Mouse (Mus musculus) Muller cell, postnatal 12 days (primary cell): ENCODE data around the gene Nudt9.

Experiments
- DNase-seq: peaks from one replicate; pipeline ENCODE4 v3.0.0-alpha.2; 2015; ENCODE audit errors: inconsistent ontology term

The Nudt9 gene

DNA sequence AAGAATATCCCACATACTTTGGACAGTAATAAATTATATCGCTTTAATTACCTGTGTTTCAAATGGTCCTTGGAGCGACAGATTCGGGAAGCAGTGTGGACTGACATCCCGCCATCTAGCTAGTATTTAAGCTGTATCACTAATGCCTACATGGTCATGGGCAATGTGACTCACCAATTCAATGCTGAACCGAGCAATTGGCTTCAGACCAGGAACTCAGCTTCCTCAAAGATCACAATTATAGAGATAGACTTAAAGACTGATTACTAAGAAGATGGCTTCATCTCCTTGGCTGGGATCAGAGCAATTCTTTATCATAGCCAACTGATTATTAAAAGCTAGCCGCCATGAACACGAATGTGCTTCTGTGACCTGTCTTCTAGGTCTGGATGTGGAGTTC is 31.4 kb downstream of the Nudt9 start, which contains the start of gene Gm17660:
TSS of gene Gm17660 (minus strand) at position 101 of the 400 bp plus-strand sequence.
- DNase-seq: no peak

DNA sequence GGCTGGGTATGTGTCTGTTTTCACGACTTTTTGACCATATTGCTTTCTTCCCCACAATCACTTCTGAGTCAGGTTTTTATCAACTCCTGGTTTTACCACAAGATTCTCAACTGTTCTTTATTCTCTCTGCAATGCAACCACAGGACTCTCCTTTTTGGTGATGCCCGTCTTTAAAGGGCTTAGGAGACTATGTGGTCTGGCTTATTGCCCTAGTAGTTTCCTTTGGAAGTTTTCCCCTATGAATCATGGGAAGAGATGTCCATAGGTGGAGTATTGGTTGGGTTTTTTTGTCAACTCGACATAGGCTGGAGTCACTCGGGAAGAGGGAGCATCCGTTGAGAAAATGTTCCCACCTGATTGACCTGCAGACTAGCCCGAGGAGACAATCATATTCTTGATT is 34.6 kb downstream of the Nudt9 start:
- no peak for DNase-seq

DNA sequence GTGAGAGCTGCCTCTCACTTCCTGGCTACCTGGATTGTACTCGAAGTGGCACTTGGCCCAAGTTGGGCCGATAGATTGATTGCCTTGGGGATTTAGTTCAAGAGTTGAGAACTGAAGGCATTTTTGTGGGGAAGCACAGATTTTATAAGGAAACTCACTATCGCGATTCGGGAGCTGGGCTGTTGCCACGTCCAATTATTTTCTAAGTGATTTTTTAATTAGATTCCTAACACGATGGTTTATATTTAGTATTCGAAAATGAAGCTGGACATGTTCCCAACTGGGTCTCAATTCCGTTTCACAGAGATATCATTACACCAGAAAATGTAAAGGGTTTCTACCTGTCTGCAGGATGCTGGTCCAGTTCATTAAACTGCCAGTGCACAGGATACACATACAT is 39.3 kb downstream of the Nudt9 start:
- DNase-seq: no peak

DNA sequence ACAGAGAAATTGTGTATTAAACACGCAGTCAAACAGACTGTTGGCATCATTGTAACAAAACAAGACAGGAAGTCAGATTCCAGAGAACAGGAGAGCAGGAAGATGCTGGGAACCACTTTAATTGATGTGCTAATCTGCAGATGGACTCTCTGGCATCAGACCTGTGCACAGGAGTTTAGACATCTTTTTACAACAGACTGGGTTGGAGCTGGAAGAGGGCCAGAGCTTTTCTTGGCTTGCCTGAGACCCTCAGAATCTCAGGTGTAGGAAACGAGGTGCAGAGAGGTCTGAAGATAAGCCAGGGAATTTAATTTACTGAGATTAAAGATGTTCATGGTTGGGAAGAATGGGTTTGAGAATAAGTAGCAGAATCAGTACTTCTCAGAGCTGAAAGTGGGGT is 43.6 kb downstream of the Nudt9 start:
- DNase-seq: no peak

DNA sequence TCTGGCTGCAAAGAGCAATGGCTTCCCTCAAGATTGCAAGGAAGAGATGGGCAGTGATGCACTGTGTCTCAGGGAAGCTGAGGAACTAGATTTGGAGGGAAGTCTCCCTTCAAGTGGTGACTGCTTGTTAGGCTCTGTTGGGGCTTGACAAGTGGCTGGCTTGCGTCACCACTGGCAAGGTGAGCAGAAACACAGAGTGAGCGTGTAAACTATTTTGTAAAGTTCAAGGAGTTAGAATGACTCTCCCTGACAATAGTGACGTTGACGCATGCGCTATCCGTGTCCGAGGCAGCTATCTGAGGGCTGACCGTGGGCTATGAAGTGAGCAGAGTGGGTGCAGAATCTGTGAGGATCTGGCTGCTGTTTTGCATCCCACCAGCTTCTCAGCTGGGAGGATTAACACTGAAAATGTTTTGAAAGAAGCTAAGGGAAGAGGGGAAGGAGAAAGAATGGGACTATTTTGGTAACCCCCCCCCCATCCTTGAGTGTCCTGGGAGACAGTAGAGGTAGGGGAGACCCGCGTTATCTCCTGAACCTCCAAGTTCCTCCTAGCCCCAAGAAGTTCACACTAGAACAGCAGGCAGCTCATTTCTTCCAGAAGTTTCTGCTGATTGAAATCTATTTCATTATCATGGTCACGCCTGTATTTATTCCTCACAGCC is 49.4 kb downstream of the Nudt9 start:
- no peak for DNase-seq

DNA sequence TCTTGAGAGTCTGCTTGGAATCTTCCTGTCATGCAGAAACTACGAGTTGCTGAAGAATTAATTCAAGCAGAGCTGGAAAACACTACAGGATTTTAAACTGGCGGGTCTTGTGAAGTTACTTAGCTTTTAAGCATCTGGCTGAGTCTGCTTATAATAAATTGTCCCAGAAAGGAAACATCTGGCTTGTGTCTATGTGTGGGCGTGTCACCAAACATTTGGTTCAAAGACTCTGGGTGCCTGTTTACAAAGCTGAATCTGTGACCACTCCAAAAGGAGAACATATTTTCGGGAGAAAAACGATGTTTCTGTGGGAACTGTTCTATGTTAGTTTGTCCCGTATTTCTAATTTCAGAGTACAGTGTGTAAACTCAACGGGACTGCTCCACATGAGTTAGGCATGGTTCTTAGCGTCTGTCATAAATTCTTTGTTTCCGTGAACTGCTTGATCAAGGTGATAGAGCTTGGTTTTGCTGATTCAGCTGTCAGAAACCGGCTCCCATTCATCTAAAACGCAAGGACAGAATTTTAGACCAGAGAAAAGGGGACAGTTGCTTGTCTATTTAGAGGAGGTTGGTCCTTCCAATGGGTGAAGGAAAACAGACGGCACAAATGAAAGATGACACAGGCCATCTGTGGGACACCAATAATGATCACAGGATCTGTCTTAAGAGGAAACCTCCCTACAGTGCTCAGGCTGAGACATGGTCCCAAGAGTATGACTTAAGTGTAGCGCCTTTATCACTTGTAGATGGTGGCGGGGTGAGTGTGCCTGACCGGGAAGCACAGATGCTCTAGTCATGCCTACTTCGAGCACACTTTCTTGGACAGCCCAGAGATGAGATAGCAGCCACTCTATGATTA is 50.2 kb downstream of the Nudt9 start:
- no peak for DNase-seq

DNA sequence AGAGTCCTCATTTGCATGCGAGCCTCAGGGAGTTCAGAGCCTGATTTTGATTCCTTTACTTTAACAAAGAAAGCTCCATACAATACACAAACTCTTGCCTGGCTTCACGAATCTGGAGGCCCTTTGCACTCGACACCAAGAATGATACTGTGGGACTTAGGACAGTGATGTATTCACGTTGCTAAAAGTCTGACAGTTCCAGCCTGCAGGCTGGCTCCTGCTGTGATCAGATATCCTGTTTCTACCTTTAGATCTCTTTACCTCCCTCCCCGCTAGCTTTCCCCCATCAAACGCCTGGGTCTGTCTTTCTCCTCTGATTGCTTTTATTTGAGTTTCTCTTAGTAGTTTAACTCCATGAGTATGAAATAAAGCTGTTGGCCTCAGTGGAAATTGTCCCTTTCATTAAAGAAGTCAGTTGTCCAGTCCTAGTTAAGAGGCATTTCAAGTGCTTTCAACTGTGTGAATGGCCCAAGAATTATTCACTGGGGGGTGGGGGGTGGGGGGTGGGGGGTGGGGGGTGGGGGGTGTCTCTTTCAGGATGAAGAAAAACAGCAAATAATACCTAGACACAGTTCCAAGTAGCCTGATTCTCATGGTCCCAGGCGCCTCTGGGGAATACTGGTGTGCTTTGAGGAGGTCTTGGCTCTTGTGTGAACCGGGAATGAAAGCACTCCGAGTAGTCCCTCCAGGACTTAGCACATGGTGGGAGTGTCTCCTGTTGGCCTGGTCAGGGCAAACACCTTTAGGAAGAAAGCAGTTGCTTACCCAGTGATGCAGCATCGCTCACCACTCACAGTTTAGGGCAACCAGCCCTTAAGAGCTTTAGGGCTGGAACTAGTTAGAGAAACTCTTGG is 55.8 kb downstream of the Nudt9 start:
- DNase-seq: no peak

DNA sequence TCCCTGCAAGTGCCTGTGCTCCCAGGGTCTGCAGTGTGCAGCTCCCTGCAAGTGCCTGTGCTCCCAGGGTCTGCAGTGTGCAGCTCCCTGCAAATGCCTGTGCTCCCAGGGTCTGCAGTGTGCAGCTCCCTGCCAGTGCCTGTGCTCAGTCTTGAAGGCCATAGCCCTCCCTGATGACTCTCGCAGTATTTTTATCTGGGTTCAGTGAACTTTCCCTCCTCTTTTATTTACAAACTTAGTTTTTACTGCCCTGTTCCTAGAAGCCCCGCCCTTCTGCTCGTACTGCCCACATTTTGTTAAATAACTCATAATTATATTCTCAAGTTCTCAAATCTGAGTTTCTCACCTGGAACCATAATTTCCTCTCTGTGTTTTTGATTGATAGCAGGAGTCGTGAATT is 57.1 kb downstream of the Nudt9 start:
- DNase-seq: no peak

DNA sequence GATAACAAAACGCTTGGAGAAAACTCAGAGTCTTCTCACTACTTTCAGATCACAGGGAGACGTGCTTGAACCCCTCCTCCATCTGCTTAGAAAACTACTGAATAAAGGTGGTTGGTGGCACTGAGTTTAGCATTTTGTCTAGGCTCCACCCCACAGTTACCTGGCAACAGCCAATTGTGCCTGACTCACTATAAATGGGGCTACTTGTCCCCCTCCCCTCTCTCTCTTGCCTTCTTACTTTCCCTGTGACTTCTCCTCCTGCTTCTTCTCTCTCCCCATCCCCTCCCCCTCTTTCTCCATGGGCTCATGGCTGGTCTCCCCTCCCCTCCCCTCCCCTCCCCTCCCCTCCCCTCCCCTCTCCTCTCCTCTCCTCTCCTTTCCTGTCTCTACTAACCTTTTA is 58.0 kb downstream of the Nudt9 start:
- DNase-seq: no peak

DNA sequence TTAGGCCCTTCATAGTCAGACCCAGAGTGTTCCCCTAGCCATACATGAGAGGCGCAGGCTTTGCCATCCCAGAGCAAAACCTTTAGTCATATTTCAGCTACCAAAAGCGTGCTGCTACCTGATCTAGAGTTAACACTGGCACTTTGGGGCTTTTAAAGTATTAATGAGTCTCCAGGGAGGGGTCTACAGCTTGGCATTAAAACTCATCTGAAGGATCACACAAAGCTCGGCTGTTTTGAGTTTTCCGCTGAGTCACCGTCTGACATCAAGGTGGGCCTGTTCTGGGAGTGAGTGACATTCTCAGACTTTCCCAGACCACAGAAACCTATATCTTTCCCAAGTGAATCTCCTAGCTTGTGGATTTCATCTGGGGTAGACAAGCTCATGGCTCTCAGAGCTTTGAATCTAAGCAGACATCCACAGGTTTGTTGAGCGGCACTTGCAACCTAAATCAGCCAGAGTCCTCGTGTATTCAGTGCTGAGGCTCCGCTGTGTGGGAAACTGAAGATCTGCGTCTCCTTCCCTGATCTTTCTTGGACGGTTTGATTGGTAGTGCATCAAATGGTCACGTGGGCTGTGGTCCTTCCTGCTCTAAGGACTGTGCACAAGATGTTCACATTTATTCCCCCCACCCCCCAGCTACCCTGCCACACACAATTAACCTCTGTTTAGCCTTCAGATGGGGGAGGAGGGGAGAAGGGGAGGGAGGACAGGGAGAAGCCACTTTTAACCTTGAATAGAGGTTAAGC is 62.2 kb downstream of the Nudt9 start:
- DNase-seq: no peak

DNA sequence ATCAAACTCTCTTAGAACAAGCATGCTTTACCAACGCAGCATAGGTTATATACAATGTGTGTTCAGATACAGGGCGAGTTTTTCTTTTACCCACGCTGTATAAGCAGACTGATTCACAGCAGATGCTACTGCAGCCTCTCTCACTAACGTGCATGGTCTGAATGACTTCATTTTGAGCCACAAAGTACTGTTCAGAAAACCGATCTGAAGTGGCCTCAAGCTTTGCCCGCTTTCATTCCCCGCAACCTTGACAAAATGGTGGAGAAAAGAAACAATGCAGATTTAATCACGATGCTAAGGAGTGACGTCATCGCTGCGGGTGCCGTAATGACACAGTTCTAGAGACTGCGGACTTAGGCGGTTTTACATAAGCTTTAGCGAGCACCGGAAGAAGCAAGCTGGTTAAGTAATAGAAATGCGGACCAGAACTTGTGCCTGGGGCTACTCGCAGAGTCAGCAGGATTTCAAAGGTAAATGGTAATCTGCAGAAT is 62.8 kb downstream of the Nudt9 start:
- DNase-seq: peak; percentile 44

DNA sequence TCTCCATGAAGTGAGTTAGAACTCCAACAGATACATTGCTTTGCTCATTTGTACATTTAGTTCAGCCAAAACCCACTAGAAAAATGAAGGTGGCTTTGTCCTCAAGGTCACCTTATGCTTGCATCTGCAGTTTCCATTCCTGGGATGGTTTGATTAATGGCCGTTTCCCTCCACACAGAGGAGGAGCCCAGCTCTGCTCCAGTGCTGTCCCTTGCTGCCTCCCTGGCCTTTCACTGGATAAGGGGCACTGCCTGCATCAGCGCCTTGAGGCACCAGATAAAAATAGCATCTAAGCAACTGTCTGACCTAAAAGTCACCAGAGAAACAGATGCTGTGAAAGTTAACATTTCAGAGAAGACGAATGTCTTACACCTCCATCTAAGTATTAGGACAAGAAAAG is 63.4 kb downstream of the Nudt9 start:
- DNase-seq: no peak

DNA sequence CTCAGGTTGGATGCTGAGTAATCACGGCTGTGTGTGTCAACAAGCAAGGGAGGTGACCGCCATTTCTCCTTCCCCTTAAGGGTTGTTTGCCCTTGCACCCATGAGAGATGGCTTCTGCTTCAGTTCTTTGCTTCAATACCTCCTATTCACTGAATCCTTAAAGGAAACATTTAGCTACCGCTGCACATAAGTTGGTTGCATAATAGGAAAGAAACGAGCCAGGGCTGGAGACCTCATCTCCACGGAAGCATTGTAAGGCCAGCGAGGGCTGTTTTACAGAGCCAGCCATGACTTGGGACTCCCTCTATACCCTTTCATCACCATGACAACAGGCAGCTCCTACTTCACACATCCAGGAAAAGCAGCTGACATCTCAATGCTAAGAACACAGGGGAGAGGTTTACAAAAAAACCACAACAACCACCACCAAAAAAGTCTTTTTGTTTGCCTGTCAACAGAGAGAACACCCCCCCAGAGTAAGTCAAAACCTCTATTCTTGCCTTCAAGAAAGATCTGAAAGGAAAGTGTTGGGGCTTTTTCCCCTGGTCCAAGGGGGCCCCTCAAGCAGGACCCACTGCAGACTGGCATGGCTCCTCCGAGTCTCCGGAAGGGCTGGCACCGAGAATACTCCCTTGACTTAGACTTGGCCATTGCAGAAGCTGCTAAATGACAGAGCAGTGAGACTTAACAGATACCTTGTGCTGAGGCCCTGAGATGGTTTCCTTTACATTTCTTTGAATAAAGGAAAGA is 64.2 kb downstream of the Nudt9 start:
- no peak for DNase-seq

DNA sequence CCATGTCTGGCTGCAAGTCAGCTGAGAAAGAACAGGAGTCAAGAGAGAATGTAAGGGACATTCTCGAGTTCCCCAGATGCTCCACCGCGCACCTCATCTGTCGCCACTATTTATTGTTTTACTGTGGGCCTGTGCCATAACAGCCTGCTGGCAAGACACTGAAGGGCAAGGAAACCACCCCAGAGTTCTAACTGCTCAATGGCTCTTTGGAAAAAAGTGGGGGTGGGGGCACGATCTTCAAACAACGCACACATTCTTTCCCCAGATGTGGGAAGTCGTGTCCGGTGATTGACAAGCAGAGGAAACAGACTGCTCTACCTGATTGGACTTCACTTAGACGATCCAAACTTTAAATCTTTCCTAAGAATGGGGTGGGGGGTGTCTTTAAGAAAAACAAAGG is 65.9 kb downstream of the Nudt9 start:
- no peak for DNase-seq

DNA sequence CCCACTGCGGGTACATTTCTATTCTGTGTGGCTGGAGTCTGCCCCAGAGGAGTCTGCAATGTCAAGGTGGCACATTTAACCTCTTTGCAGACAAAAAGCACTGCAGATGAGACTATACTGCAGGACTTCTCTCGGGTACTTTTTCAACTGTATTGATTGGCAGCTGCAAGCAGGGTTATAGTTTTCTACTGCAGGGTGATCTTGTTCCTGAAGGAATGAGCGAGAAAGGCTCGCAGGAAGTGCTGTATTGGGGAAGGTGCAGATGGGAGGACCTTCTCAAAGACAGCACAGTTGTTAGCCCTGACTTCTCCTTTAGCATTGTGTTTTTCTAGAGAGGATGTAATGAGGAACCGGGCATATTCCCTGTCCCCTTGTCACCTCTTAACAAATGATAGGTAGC is 66.4 kb downstream of the Nudt9 start:
- no peak for DNase-seq

DNA sequence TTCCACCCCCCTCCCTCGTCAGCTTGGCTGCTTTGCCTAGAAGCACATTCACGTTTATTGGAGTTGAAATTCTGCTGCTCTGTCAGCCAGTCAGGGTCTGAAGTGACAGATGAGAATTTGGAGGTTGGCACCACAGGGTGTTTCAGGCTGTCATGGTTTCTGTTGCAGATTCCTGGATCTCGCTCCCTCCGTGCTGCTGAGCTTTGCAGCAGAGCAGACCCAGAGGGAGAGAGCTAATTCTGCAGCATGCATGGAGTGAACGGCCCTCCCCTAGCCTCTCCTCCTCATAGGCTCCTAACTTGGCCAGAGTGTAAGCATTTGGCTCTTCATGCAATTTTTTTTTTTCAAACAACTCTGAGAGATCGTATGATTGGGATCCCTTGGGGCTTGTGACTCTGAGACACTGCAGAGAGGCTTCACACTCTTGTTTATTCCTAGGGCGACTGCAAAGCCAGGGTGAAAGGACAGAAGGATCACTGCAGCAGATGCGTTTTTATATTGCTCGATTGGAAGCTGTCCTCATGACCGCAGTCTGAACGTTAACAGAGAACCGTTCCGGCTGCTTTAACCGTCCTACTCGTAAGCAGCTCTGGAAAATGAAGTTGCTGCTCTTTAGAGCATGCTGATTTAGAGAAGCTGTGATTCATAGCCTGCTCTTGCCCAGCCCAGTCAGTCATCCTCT is 67.5 kb downstream of the Nudt9 start, which contains the start of gene Sparcl1:
TSS of gene Sparcl1 (minus strand) at position 243 of the 682 bp plus-strand sequence.
- peak; percentile 44 for DNase-seq
